Mouse (Mus musculus) embryonic fibroblast, embryonic 13.5 days (primary cell): ENCODE data around the gene Med13l.

Source experiments
- CTCF ChIP-seq: IDR thresholded peaks from 2 replicates; pipeline ENCODE4 v1.5.1; 2011; ENCODE audit warnings: mild to moderate bottlenecking, control low read depth, low read length, moderate library complexity, borderline replicate concordance; ENCODE audit not compliant: insufficient read depth
- POLR2A ChIP-seq: IDR thresholded peaks from 2 replicates; pipeline ENCODE4 v1.6.1; 2011; ENCODE audit warnings: low read depth, mild to moderate bottlenecking, control low read depth, low read length, moderate library complexity

DNA sequence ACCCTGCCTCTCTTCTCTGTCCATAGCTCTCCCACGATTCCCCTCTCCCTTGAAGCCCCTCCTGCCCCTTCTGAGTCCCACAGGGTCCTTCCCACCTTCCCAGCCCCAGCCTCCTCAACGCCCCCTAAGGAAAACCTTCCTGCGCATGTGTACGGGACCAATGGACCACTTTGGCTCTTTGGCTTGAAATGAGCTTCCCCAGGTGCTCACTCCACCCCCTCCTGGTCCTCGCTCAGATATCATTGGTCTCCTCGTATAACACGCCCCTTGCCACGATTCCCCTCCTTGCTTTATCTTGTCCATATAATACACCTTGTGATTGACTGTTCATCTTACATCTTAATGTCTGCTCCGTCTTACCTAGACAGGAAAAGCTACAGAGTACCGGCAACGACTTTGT is 237.3 kb downstream of the Med13l start:
- TF ChIP-seq CTCF = no peak
- TF ChIP-seq POLR2A = no peak
